Mouse (Mus musculus): ENCODE data around the gene Rbl1. TPM values are rescaled to one million over a fixed set of nuclear protein-coding genes. Genes with fewer than 3 reads are reported as not detected.

The Rbl1 gene
- polyA plus RNA-seq, 1 experiment from 2014 or later: 15.6 TPM

DNA sequence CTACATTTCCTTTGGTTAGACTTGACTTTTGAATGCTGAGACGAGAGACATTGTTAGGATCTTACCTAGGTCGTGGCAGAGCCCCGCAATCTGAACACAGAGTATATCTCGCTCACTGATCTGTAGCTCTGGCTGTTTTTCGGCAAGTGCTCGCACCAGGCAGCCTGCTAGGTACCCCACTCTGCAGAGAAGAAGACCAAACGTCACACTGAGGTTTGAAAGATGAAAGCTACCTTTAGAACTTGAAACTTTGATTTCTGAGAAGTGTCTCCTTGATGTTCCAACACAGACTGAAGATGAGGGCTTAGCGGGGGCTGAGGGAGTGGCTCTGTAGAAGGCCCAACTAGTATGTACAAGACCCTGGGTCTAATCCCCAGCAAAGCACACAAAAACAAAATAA, 82.6 kb downstream of the Rbl1 start:
- Histone ChIP-seq H3K9me3 (replicated peaks; ENCODE audit: low read length) (no peaks in the 10 kb centered on the region), H3K27ac (no peak overlapping the region), H3K4me3 (replicated peaks; ENCODE audit: low read depth, low read length) (no peak overlapping the region), H3K27me3 (ENCODE audit: insufficient read depth, low read length) (no peaks in the 10 kb centered on the region), H3K4me1 (replicated peaks; ENCODE audit: insufficient read depth, low read length) (no peaks in the 10 kb centered on the region), H3K36me3 (ENCODE audit: insufficient read depth, low read length) (peaks cover 11% of the 10 kb centered on the region; the same call in 1 of the 2 replicates), H3K9ac (ENCODE audit: low read depth, low read length) (no peak overlapping the region), H3K4me2 (ENCODE audit: low read length) (no peak overlapping the region)
- ATAC-seq (replicated peaks; ENCODE audit: low FRiP score, low read depth): no peak
- DNase-seq (ENCODE audit: low spot score): no peak
- no peak for TF ChIP-seq CTCF (IDR thresholded peaks at IDR 0.05; ENCODE audit: low read depth)
- WGBS: 90% methylated on average over 8 of the region's 8 CpGs

DNA sequence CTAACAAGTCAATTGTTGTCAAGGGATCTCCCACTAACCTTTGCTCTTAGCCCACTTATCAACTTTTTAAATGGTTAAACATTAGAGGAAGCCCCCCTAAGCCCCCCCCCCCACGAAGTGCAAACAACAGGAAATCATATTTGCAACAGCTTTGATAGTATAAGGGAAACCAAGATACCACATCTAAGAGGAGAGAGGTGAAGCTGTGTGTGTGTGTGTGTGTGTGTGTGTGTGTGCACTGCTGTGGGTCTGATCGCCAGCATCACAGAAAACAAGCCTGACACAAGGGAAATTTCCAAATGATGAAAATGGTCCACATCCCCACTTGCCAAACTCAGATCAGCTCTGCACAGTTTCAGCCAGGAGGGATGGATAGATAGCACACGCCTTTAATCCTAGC, 85.3 kb downstream of the Rbl1 start:
- H3K4me1 ChIP-seq (replicated peaks; ENCODE audit: insufficient read depth, low read length): no peaks in the 10 kb centered on the region
- WGBS: 78% methylated on average over 3 of the region's 3 CpGs
- H3K4me2 ChIP-seq (ENCODE audit: low read length): no peak overlapping the region
- H3K27ac ChIP-seq: no peak overlapping the region
- DNase-seq (ENCODE audit: low spot score) (no peak), ATAC-seq (replicated peaks; ENCODE audit: low FRiP score, low read depth) (no peak)
- no peak overlapping the region for H3K4me3 ChIP-seq (replicated peaks; ENCODE audit: low read depth, low read length)
- H3K9ac ChIP-seq (ENCODE audit: low read depth, low read length): no peak overlapping the region
- H3K36me3 ChIP-seq (ENCODE audit: insufficient read depth, low read length): peaks cover 11% of the 10 kb centered on the region; the same call in 1 of the 2 replicates
- TF ChIP-seq CTCF (IDR thresholded peaks at IDR 0.05; ENCODE audit: low read depth): no peak
- H3K27me3 ChIP-seq (ENCODE audit: insufficient read depth, low read length): no peaks in the 10 kb centered on the region
- no peaks in the 10 kb centered on the region for H3K9me3 ChIP-seq (replicated peaks; ENCODE audit: low read length)

DNA sequence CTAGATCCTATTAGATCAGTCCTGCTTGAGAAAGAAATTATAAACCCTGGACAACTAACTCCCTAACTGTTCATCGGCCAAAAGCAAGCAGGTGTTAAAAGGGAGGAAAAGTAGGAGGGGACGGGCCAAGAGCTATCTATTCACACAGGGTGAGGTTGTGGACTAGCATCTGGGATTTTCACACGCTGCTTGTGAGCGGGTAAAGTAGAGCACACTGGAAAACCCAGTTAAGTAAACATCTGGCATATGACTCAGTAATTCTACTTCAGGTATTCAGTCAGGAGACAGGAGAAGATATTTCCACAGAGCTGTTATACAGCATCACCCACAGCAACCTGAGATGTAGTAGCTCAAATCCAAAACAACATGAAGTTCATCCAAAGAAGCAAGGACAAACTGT, 85.8 kb downstream of the Rbl1 start:
- Histone ChIP-seq H3K27me3 (ENCODE audit: insufficient read depth, low read length) (no peaks in the 10 kb centered on the region), H3K9ac (ENCODE audit: low read depth, low read length) (no peak overlapping the region), H3K9me3 (replicated peaks; ENCODE audit: low read length) (no peaks in the 10 kb centered on the region), H3K4me2 (ENCODE audit: low read length) (no peak overlapping the region), H3K27ac (no peak overlapping the region), H3K4me3 (replicated peaks; ENCODE audit: low read depth, low read length) (no peak overlapping the region), H3K4me1 (replicated peaks; ENCODE audit: insufficient read depth, low read length) (no peaks in the 10 kb centered on the region), H3K36me3 (ENCODE audit: insufficient read depth, low read length) (peaks cover 16% of the 10 kb centered on the region; the same call in 1 of the 2 replicates)
- no peak for TF ChIP-seq CTCF (IDR thresholded peaks at IDR 0.05; ENCODE audit: low read depth)
- DNase-seq (ENCODE audit: low spot score): no peak
- ATAC-seq (replicated peaks; ENCODE audit: low FRiP score, low read depth): no peak
- 75% methylated on average over 4 of the region's 4 CpGs for WGBS

DNA sequence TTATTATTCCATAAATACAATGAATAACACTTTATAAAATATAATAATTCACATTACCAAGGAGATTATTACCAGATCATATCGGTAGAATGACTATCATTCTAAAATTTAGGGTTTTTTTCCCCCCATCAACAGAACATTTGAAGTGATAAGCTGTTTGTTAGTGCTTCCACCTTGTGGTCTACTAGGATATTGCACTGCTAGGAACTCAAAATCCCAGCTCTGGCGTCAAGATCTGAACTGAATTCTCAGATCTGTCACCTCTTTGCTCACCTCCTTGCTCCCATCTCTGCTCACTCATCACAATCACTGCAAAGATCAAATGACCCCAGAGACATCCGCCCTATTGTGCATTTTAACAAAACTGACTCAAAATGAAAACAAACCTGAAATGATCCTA, 87.4 kb downstream of the Rbl1 start:
- no peak overlapping the region for H3K27ac ChIP-seq
- ATAC-seq (replicated peaks; ENCODE audit: low FRiP score, low read depth) (no peak), DNase-seq (ENCODE audit: low spot score) (peak; percentile 67)
- H3K4me3 ChIP-seq (replicated peaks; ENCODE audit: low read depth, low read length): no peak overlapping the region
- no peaks in the 10 kb centered on the region for H3K9me3 ChIP-seq (replicated peaks; ENCODE audit: low read length)
- H3K4me2 ChIP-seq (ENCODE audit: low read length): no peak overlapping the region
- 18% methylated on average over 3 of the region's 3 CpGs for WGBS
- peak; percentile 82 for TF ChIP-seq CTCF (IDR thresholded peaks at IDR 0.05; ENCODE audit: low read depth)
- H3K4me1 ChIP-seq (replicated peaks; ENCODE audit: insufficient read depth, low read length): no peaks in the 10 kb centered on the region
- H3K36me3 ChIP-seq (ENCODE audit: insufficient read depth, low read length): peaks cover 16% of the 10 kb centered on the region; the same call in 1 of the 2 replicates
- no peaks in the 10 kb centered on the region for H3K27me3 ChIP-seq (ENCODE audit: insufficient read depth, low read length)
- H3K9ac ChIP-seq (ENCODE audit: low read depth, low read length): no peak overlapping the region

DNA sequence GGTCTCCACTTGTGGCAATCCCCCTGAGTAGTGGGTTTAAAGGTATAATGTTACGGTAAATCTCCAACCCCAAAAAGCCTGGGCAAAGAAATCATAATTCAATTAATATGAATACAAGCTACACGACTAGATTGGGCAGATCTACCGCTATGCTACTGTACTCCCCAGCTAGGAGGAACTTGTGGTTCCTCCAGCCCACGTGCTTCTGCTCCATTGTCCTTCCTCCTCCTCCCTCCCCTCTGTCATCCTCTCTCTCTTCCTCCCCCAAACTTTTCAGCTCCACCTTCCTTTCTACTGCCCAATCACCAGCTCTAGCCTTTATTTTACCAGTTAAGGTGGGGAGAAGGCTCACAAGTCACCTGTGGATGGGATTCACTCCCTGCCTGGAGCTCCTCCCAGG, 96.1 kb downstream of the Rbl1 start:
- H3K27me3 ChIP-seq (ENCODE audit: insufficient read depth, low read length): no peaks in the 10 kb centered on the region
- no peak for TF ChIP-seq CTCF (IDR thresholded peaks at IDR 0.05; ENCODE audit: low read depth)
- 81% methylated on average over 4 of the region's 4 CpGs for WGBS
- H3K9ac ChIP-seq (ENCODE audit: low read depth, low read length): no peak overlapping the region
- H3K4me3 ChIP-seq (replicated peaks; ENCODE audit: low read depth, low read length): no peak overlapping the region
- no peak for DNase-seq (ENCODE audit: low spot score)
- H3K4me1 ChIP-seq (replicated peaks; ENCODE audit: insufficient read depth, low read length): no peaks in the 10 kb centered on the region
- H3K36me3 ChIP-seq (ENCODE audit: insufficient read depth, low read length): peaks cover 17% of the 10 kb centered on the region
- no peak for ATAC-seq (replicated peaks; ENCODE audit: low FRiP score, low read depth)
- H3K4me2 ChIP-seq (ENCODE audit: low read length): no peak overlapping the region
- H3K9me3 ChIP-seq (replicated peaks; ENCODE audit: low read length): no peaks in the 10 kb centered on the region
- H3K27ac ChIP-seq: no peak overlapping the region

DNA sequence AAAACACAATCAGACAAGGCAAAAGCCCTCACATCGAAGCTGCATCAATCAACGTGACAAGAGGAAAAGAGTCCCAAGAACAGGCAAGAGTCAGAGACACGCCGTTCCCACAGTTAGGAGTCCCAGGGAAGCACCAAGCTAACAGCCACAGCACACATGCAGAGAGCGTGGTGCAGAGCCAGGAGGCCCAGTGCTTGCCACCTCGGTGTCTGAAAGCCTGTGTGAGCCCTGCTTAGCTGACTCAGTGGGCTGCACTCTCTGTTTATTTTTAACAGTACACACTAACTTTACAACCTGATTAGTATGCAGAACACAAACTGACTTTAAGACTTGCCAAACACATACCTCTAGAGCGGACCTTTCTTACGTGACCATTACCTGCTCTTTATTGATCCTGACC, 99.9 kb downstream of the Rbl1 start:
- Histone ChIP-seq H3K36me3 (ENCODE audit: insufficient read depth, low read length) (peaks cover 25% of the 10 kb centered on the region), H3K4me3 (replicated peaks; ENCODE audit: low read depth, low read length) (no peak overlapping the region), H3K27me3 (ENCODE audit: insufficient read depth, low read length) (no peaks in the 10 kb centered on the region), H3K27ac (no peak overlapping the region), H3K4me2 (ENCODE audit: low read length) (no peak overlapping the region), H3K4me1 (replicated peaks; ENCODE audit: insufficient read depth, low read length) (no peaks in the 10 kb centered on the region), H3K9me3 (replicated peaks; ENCODE audit: low read length) (no peaks in the 10 kb centered on the region), H3K9ac (ENCODE audit: low read depth, low read length) (no peak overlapping the region)
- WGBS: 70% methylated on average over 8 of the region's 8 CpGs
- TF ChIP-seq CTCF (IDR thresholded peaks at IDR 0.05; ENCODE audit: low read depth): no peak
- DNase-seq (ENCODE audit: low spot score) (no peak), ATAC-seq (replicated peaks; ENCODE audit: low FRiP score, low read depth) (no peak)

DNA sequence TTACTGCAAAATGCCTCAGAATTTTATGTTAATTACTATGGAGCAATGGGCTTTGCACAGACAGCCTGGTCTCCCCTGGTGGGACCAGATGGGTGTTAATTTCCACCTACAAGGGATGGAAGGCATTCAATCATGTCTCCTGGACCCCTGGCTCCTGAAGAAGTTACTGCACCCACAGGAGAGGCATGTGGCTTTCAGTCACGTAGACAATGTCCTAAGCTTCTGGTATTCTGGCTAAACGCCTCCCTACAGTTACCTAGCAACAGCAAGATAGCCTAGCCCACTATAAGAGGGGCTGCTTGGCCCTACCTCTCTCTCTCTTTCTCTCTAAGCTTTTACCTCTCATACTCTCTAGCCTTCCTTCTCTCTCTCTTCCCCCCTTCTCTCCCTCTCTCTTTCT, 102.1 kb downstream of the Rbl1 start:
- DNase-seq (ENCODE audit: low spot score): no peak
- H3K27ac ChIP-seq: no peak overlapping the region
- H3K4me1 ChIP-seq (replicated peaks; ENCODE audit: insufficient read depth, low read length): no peaks in the 10 kb centered on the region
- H3K27me3 ChIP-seq (ENCODE audit: insufficient read depth, low read length): no peaks in the 10 kb centered on the region
- H3K4me3 ChIP-seq (replicated peaks; ENCODE audit: low read depth, low read length): no peak overlapping the region
- H3K9me3 ChIP-seq (replicated peaks; ENCODE audit: low read length): no peaks in the 10 kb centered on the region
- no peak overlapping the region for H3K4me2 ChIP-seq (ENCODE audit: low read length)
- H3K36me3 ChIP-seq (ENCODE audit: insufficient read depth, low read length): peaks cover 18% of the 10 kb centered on the region
- no peak overlapping the region for H3K9ac ChIP-seq (ENCODE audit: low read depth, low read length)
- ATAC-seq (replicated peaks; ENCODE audit: low FRiP score, low read depth): no peak
- no peak for TF ChIP-seq CTCF (IDR thresholded peaks at IDR 0.05; ENCODE audit: low read depth)
- 51% methylated on average over 2 of the region's 2 CpGs for WGBS
